Mouse (Mus musculus) kidney, postnatal 36 days (tissue): ENCODE data around the gene Chd9.

Experiments
- DNase-seq, 2 experiments: peaks; one replicate each; pipeline ENCODE4 v3.0.0; 2021 to 2022; ENCODE audit warnings: mixed read lengths in 2 of 2

The Chd9 gene

DNA sequence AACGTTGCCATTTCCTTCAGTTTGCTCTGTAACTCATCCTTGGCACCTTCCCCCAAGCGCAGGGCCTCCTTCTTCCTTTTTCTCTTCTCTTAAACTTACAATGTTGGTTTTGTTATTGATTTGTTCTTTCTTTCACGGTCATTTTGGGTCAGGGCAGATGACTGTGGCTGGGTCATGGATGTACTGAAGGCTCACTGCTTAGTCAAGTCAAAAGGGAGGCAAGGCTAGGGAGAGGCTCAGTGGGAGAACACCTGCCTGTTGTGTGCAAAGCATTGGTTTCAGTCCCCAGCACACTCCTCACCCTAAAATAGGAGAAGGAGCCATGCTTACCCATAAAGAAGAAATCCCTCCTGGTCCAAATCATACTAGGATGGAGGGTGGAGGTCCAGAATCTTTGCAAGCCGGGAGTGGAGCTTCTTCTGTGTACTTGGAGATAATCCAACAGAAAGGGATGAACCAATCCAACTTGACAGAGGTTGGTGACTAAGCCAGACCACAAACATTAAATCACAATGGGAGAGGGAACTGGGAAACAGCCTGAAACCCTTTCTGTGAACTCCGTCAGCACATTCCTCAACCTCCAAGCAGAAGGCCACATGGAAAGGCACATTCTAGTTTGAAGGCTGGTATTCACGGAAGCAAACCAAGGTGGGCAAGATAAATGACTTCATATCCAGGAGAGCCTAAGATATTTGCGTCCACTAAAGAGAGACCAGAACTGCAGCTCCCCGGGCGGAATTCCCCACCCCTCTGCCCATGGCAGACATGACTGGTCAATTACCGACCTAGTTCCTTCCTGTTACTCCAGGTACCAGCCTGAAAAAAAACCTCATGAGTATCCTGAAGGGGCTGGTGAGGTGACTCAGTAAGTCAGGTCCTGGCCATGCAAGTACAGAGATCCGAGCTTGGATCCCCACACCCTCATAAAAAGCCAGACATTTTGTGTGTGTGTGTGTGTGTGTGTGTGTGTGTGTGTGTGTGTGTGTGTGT, 11.9 kb downstream of the Chd9 start:
- peak in 1 of 2 experiments; percentile 44 for DNase-seq

GRCm38 (mm10) chr8:90841321-90841720, 13.2 kb downstream of the Chd9 start:
- no peak for DNase-seq

DNA sequence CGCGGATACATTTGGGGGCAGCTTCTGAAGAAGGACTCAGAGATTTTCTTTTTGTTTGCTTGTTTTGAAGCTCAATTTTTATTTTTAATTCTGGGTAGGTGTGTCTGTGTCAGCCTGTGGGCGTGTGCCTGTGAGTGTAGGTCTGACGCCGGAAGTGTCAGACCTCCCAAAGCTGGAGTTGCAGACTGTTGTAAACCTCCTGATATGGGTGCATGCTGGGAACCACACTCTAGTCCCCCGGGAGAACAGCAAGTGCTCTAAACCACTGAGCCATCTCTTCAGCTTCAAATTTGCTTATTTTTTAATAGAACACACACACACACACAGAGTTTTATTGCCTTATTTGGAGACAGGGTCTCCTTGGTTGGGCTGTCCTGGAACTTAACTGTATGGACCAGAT, 15.0 kb downstream of the Chd9 start:
- no peak for DNase-seq

DNA sequence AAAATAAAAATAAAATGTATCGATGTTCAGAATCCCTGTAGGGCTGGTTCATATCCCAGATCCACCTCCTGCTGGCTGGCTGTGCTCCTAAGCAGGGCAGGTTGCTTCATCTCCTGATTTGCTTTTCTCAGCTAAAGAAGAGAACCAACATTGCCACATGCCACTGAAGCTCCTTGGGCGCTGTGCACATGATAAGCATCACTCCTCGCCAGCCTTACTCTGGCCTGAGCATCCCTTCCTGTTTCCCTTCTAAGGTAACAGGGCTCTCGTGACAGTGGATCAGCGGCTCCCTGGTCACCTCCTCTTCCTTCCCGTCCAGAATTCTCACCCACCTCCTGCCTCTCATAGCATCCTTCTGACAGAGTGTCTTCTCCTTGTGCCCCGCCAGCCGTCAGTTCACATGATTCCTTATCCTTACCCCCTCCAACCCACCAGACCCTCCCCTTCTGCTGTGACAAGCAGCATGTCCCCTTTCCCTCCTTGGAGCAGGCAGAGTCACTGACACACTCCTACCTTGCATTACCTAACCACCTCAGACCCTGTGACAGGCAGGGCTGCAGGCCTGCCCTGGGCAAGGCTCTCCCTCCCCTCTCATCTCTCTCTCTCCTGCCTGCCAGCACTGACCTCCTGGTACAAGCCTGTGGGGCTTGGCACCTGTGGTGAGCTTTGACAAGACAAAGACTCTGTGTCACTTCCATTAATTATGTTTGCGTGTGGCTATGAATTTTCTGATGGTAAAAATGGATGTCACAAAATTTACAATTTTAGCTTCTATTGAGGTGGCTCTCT, 16.2 kb downstream of the Chd9 start:
- DNase-seq, result no peak

GRCm38 (mm10) chr8:90847980-90848379, 19.8 kb downstream of the Chd9 start:
- no peak for DNase-seq

DNA sequence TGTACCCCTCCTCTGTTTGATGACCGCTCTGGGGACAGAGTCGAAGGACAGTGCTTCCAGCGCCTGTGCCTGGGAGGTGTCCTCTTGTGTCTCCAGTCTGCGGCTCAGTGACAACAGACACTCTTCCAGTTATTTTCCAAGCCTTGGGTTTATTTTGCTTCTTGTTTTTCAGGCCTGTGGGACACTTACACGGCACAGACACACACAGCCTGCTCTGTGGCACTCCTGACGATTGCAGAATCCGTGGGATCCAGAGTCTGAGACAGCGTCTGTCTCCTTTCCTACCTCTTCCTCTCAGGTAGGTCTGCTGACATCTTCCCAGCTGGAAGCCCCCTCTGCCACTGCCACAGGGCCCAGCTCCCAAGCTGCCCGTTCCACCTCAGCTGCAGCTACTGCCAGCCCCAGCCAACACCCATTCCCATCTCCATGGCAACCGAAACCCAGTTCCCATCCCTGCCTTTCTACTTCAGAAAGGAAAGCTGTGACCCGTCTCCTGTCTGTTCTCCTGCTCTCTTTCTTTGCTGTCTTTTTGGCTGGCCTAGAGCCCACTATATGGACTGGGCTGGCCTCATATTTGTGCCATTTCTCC, 21.4 kb downstream of the Chd9 start:
- DNase-seq, result no peak

DNA sequence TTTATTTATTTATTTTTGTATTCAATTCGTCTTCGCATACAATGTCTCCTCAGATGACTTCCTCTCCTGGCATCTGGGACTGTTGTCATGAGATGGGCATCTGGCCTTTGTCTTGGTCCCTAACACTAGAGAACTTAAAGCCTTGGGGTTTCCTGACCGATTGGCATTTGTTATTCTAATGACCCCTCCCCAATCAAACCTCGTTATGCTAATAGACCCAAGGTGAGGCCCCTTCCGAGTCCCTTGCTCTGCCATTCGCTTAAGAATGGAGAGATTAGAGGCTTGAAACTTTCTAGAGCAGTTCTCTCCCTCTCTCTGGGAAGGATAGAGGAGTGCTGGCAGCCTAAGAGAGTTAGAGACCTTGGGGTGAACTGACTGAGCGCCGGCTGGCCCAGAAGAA, 23.4 kb downstream of the Chd9 start:
- no peak for DNase-seq

DNA sequence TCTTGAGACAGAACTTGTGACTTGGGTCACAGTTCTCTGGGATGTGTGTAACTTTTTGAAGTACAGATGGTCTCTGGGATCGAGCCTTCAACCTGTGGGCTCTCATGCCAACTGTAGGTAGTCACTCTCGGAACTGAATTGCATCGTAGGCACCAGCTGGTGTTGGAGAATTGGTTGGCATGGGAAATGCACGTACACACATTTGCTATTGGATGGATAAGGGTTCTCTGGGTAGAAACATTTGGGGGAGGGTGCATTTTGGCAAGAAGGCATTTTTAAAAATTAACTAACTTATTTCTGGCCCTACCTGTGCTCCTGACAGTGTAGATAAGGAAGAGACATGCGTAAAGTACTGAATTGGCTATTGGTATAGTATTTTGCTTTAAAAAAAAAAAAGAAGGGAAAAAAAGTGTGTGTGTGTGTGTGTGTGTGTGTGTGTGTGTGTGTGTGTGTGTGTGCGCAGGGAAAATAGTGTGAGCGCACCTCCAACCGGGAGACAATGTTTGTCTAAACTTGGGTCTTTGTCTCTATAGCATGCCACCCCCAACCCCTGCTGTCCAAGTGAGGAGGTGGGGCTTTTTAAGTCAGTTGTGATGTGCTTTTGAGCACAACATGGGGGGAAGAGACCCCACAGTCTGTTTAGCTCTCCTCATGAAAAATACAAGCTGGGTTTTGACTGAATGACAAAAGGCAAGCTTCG, 26.0 kb downstream of the Chd9 start:
- DNase-seq, result no peak

- no peak for DNase-seq
These were observed 26.6 kb downstream of the Chd9 start for GRCm38 (mm10) chr8:90854671-90855161.

- no peak for DNase-seq
These were observed 28.0 kb downstream of the Chd9 start for GRCm38 (mm10) chr8:90856171-90856570.

GRCm38 (mm10) chr8:90856952-90857351, 28.8 kb downstream of the Chd9 start:
- no peak for DNase-seq

- no peak for DNase-seq
These were observed 29.9 kb downstream of the Chd9 start for GRCm38 (mm10) chr8:90858071-90858470.

DNA sequence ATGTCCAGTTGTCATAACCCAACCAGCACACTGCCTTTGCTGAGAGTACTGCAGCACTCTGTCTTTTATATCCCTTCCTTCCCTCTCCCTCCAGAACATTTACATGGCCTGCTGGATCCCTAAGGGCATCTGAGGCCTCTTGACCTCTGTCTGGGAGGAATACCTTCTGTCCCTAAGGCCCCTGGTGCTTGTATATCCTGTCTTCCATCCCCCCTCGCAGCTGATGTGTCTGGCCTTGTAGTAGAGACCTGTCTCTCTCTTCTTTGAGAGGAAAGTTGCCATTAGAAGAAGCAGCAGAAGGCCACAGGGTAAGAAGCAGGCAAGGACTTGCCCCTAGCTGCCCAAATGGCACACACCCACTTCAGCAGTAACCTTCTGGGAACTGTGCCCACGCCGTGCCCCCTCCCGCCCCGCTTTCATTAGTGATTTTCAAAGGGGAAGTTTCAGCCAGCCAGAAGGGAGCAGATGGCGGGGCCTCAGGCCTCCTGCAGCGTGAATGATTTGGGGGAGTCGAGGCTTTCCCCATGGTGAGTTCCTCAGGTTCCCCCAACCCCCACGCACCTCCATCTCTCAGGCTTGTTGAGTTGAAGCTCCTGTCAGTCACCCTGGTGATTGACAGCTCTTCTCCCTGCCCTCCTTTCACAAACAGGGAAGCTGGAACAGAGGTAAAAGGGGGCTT, 33.3 kb downstream of the Chd9 start:
- no peak for DNase-seq

- no peak for DNase-seq
These were observed 33.9 kb downstream of the Chd9 start for GRCm38 (mm10) chr8:90862038-90862437.

DNA sequence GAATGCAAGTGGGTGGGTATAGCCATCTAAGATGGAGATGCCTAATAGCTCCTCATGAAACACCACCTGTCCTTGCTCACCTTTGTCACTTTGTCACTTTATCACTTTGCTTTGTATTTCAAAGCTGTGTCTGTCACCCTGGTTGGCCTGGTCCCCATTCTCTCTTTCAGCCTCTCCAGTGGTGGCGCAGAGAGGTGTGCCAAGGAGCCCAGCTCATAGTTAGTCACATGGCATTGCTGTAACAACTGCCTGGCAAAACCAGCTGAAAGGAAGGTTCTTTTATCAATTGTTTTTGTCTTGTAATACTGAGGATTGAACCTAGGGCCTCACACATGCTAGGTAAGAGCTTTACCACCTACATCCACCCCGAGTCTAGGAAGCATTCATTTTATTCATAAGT, 38.9 kb downstream of the Chd9 start:
- no peak for DNase-seq

DNA sequence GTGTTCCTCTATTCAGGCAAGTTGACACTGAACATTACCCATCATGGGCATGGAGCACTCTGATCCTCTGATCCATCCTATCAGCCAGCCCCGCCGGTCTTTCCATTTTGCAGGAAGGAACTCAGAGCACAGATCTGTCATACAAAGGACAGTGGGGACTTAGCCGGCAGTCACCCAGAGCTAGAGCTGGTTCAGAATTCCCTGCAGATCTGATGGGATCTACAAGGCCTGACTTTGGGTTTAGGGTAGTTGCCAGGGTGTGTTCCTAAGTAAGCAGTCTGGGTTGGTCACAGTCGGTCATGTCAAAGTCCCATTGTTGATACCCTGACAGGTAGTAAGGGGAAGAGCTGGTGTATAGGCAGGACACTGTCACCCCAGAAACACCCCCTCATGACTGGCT, 39.8 kb downstream of the Chd9 start:
- DNase-seq, result no peak

- DNase-seq, result peak in 1 of 2 experiments; percentile 21
These were observed 40.2 kb downstream of the Chd9 start for GRCm38 (mm10) chr8:90868334-90868733.

GRCm38 (mm10) chr8:90869071-90869919, 41.1 kb downstream of the Chd9 start:
- peak; percentile 82 to 93 for DNase-seq

DNA sequence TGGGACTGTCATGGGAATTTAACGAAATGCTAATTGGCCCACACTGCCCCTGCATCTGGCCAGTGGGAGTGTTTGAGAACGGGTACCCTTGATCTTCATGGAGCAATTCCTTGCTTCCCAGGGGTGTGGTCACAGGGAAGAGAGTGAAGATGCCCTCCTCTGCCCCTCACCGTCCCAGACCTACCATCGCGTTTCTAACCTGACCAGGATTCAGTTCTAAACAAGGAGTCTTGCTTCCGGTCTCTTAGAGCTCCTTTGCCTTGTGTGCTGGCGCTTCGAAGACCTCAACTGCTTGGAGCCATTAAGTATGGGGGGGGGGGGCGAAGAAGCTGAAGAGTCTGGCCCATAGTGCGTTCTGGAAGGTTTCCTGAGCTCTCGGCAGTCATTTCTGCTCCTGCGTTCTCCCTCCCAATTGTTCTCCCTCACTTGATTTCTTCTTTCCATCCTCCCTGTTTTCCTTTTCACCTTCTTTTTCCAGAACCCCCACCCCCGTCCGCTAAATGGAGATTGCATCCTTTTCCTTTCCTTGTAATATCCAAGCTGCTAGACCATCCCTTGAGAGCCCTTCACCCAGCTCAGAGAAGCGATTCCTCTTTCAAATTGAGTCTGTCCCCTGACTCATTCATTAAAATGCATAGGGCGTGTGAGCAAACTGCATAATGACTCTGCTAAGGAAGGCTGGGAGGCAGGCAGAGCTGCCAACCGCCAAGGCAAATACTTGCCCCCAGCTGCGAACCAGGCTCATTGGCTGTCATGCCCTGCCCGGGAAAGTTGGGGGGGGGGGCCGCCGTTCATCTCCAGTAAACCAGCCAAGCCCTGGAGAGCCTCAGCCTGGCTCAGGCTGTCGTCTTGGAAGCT, 42.0 kb downstream of the Chd9 start:
- DNase-seq, result peak; percentile 57 to 59
